Mouse (Mus musculus) liver, postnatal 0 days (tissue): Measurements from ENCODE around the gene Arap1. TPM values are rescaled to one million over a fixed set of nuclear protein-coding genes. Genes with fewer than 3 reads are reported as not detected.

ENCODE experiments used
- ATAC-seq: fragments of 200-750 bp; cut with Nextera tagmentation; 2 replicates; pipeline ENCODE4 v1.8.0; 2017; ENCODE audit warnings: mild to moderate bottlenecking, moderate library complexity
- DNase-seq: peaks from one replicate; pipeline ENCODE4 v3.0.0-alpha.2; 2016
- H3K27ac ChIP-seq: fragments of 300-500 bp; sonication (generic); 2 replicates; pipeline ENCODE4 v1.5.1; 2014; ENCODE audit warnings: antibody characterized with exemption, moderate library complexity, mild to moderate bottlenecking, low read depth
- H3K27me3 ChIP-seq: fragments of 300-500 bp; sonication (generic); 2 replicates; pipeline ENCODE4 v1.6.1; 2014; ENCODE audit warnings: low read length, control low read depth, mixed read lengths; ENCODE audit not compliant: insufficient read depth
- H3K36me3 ChIP-seq: fragments of 300-500 bp; sonication (generic); replicated peaks from 2 replicates; pipeline ENCODE4 v1.6.1; 2014; ENCODE audit warnings: mild to moderate bottlenecking, control low read depth, low read length, moderate library complexity, mixed read lengths; ENCODE audit not compliant: insufficient read depth
- H3K4me1 ChIP-seq: fragments of 300-500 bp; sonication (generic); 2 replicates; pipeline ENCODE4 v1.6.1; 2014; ENCODE audit warnings: antibody characterized with exemption, mild to moderate bottlenecking, control low read depth; ENCODE audit not compliant: insufficient read depth
- H3K4me2 ChIP-seq: fragments of 300-500 bp; sonication (generic); 2 replicates; pipeline ENCODE4 v1.6.1; 2014; ENCODE audit warnings: low read depth, mild to moderate bottlenecking, low read length, moderate library complexity, mixed read lengths
- H3K4me3 ChIP-seq: fragments of 300-500 bp; sonication (generic); 2 replicates; pipeline ENCODE4 v1.5.1; 2014; ENCODE audit warnings: low read depth, low read length
- H3K9ac ChIP-seq: fragments of 300-500 bp; sonication (generic); replicated peaks from 2 replicates; pipeline ENCODE4 v1.6.1; 2014; ENCODE audit warnings: mild to moderate bottlenecking, moderate library complexity
- H3K9me3 ChIP-seq: fragments of 300-500 bp; sonication (generic); 2 replicates; pipeline ENCODE4 v1.6.1; 2016; ENCODE audit warnings: mild to moderate bottlenecking, control low read depth, low read length, mixed read lengths
- CTCF ChIP-seq: sonication (generic); IDR thresholded peaks from 2 replicates; pipeline ENCODE4 v1.5.1; 2016; ENCODE audit warnings: antibody characterized with exemption, low read depth
- EP300 ChIP-seq: IDR thresholded peaks from 2 replicates; pipeline ENCODE4 v1.6.1; 2016; ENCODE audit warnings: antibody characterized with exemption, low read depth, mild to moderate bottlenecking
- WGBS: fragments of 180-500 bp; shearing (Covaris S2); extraction: QIAGEN DNeasy Blood & Tissue Kit; methylation state at CpG from one replicate; pipeline ENCODE4 v1.1.7; 2014; ENCODE audit not compliant: insufficient replicate concordance; 5-methylcytosine and 5-hydroxymethylcytosine counted together
- polyA plus RNA-seq: library from polyadenylated mRNA; unstranded; fragments of >200 nt; fragmentation: Nextera tagmentation; extraction: Ambion mirVana; gene quantifications from 2 replicates; pipeline ENCODE4 v1.2.1, GENCODE M21; 2015

Gene Arap1
- polyA plus RNA-seq, 1 experiment from 2014 or later: 18.1 TPM

- no peak for DNase-seq
- no peak for ATAC-seq
- Histone ChIP-seq H3K4me1 (peaks cover 39% of the 10 kb centered on the region), H3K27me3 (no peaks in the 10 kb centered on the region), H3K9me3 (no peaks in the 10 kb centered on the region), H3K36me3 (no peaks in the 10 kb centered on the region), H3K9ac (peak overlapping the region; percentile 27; the same call in 1 of the 2 replicates), H3K4me2 (peak overlapping the region; percentile 48), H3K27ac (peak overlapping the region; percentile 84), H3K4me3 (peak overlapping the region; percentile 5)
- no peak for TF ChIP-seq CTCF
- no peak for TF ChIP-seq EP300
- WGBS: 58% methylated on average over 4 of the region's 4 CpGs
Measured at GRCm38 (mm10) chr7:101361767-101362166, 13.9 kb downstream of the Arap1 start.

- Histone ChIP-seq H3K4me2 (peak overlapping the region; percentile 54), H3K27me3 (no peaks in the 10 kb centered on the region), H3K9me3 (no peaks in the 10 kb centered on the region), H3K36me3 (no peaks in the 10 kb centered on the region), H3K4me3 (peak overlapping the region; percentile 15; the same call in 1 of the 2 replicates), H3K4me1 (peaks cover 29% of the 10 kb centered on the region), H3K9ac (peak overlapping the region; percentile 48), H3K27ac (peak overlapping the region; percentile 84)
- 29% methylated on average over 5 of the region's 5 CpGs for WGBS
- ATAC-seq (peak; percentile 45), DNase-seq (peak; percentile 69)
- TF ChIP-seq EP300 (no peak), CTCF (no peak)
Measured at GRCm38 (mm10) chr7:101362791-101363191, 14.9 kb downstream of the Arap1 start.

GRCm38 (mm10) chr7:101363914-101364313 lies 16.0 kb downstream of the Arap1 start:
- Histone ChIP-seq H3K9ac (peak overlapping the region; percentile 48; the same call in 1 of the 2 replicates), H3K27ac (peak overlapping the region; percentile 84), H3K9me3 (no peaks in the 10 kb centered on the region), H3K36me3 (no peaks in the 10 kb centered on the region), H3K27me3 (no peaks in the 10 kb centered on the region), H3K4me1 (peaks cover 33% of the 10 kb centered on the region), H3K4me3 (no peak overlapping the region), H3K4me2 (peak overlapping the region; percentile 54)
- DNase-seq: no peak
- ATAC-seq: no peak
- TF ChIP-seq CTCF (no peak), EP300 (no peak)
- WGBS: 62% methylated on average over 5 of the region's 5 CpGs

GRCm38 (mm10) chr7:101367901-101368852 lies 20.3 kb downstream of the Arap1 start:
- Histone ChIP-seq H3K36me3 (peaks cover 8% of the 10 kb centered on the region; the same call in 1 of the 2 replicates), H3K4me3 (no peak overlapping the region), H3K9me3 (no peaks in the 10 kb centered on the region), H3K27ac (peak overlapping the region; percentile 63), H3K27me3 (no peaks in the 10 kb centered on the region), H3K4me1 (peaks cover 19% of the 10 kb centered on the region), H3K4me2 (no peak overlapping the region), H3K9ac (no peak overlapping the region)
- WGBS: 48% methylated on average over 11 of the region's 11 CpGs
- TF ChIP-seq EP300 (no peak), CTCF (peak; percentile 59)
- no peak for DNase-seq
- ATAC-seq: peak; percentile 36; the same call in 1 of the 2 replicates

- WGBS: 76% methylated on average over 7 of the region's 7 CpGs
Measured at GRCm38 (mm10) chr7:101369666-101370065, 21.8 kb downstream of the Arap1 start.

GRCm38 (mm10) chr7:101373082-101373481 lies 25.2 kb downstream of the Arap1 start:
- H3K9me3 ChIP-seq: no peaks in the 10 kb centered on the region
- H3K4me2 ChIP-seq: no peak overlapping the region
- TF ChIP-seq EP300 (no peak), CTCF (no peak)
- DNase-seq: no peak
- ATAC-seq: no peak
- no peaks in the 10 kb centered on the region for H3K27me3 ChIP-seq
- WGBS: 88% methylated on average over 21 of the region's 26 CpGs
- H3K9ac ChIP-seq: no peak overlapping the region
- H3K4me1 ChIP-seq: peaks cover 22% of the 10 kb centered on the region
- peaks cover 17% of the 10 kb centered on the region for H3K36me3 ChIP-seq
- no peak overlapping the region for H3K4me3 ChIP-seq
- no peak overlapping the region for H3K27ac ChIP-seq

More at GRCm38 (mm10) chr7:101369666-101370065, 21.8 kb downstream of the Arap1 start:
- Histone ChIP-seq H3K36me3 (peaks cover 10% of the 10 kb centered on the region; the same call in 1 of the 2 replicates), H3K9me3 (no peaks in the 10 kb centered on the region), H3K27ac (no peak overlapping the region), H3K4me2 (no peak overlapping the region), H3K9ac (no peak overlapping the region), H3K27me3 (no peaks in the 10 kb centered on the region), H3K4me3 (no peak overlapping the region), H3K4me1 (peaks cover 12% of the 10 kb centered on the region; the same call in 1 of the 2 replicates)
- DNase-seq (no peak), ATAC-seq (no peak)
- TF ChIP-seq EP300 (no peak), CTCF (no peak)
